Mouse (Mus musculus) forebrain, embryonic 15.5 days (tissue): ENCODE data around the gene Ormdl2. TPM values are rescaled to one million over a fixed set of nuclear protein-coding genes. Genes with fewer than 3 reads are reported as not detected.

Experiments
- ATAC-seq: fragments of 200-750 bp; cut with Nextera tagmentation; replicated peaks from 2 replicates; pipeline ENCODE4 v1.8.0; 2017; ENCODE audit warnings: mild to moderate bottlenecking, moderate TSS enrichment, moderate library complexity
- H3K27ac ChIP-seq: fragments of 300-500 bp; sonication (generic); replicated peaks from 2 replicates; pipeline ENCODE4 v1.5.1; 2015; ENCODE audit warnings: mild to moderate bottlenecking, inconsistent platforms
- H3K27me3 ChIP-seq: fragments of 300-500 bp; sonication (generic); 2 replicates; pipeline ENCODE4 v1.6.1; 2015; ENCODE audit warnings: inconsistent platforms
- H3K36me3 ChIP-seq: fragments of 300-500 bp; sonication (generic); 2 replicates; pipeline ENCODE4 v1.6.1; 2015; ENCODE audit warnings: mild to moderate bottlenecking, inconsistent platforms
- H3K4me1 ChIP-seq: fragments of 300-500 bp; sonication (generic); 2 replicates; pipeline ENCODE4 v1.6.1; 2015; ENCODE audit warnings: inconsistent platforms
- H3K4me2 ChIP-seq: fragments of 300-500 bp; sonication (generic); replicated peaks from 2 replicates; pipeline ENCODE4 v1.6.1; 2015; ENCODE audit warnings: mild to moderate bottlenecking, inconsistent platforms
- H3K4me3 ChIP-seq: fragments of 300-500 bp; sonication (generic); 2 replicates; pipeline ENCODE4 v1.5.1; 2015; ENCODE audit warnings: mild to moderate bottlenecking, inconsistent platforms
- H3K9ac ChIP-seq: fragments of 300-500 bp; sonication (generic); replicated peaks from 2 replicates; pipeline ENCODE4 v1.6.1; 2015; ENCODE audit warnings: mild to moderate bottlenecking, inconsistent platforms
- H3K9me3 ChIP-seq: fragments of 300-500 bp; sonication (generic); 2 replicates; pipeline ENCODE4 v1.6.1; 2016; ENCODE audit warnings: inconsistent platforms
- WGBS: fragments of 180-500 bp; shearing (Covaris S2); methylation state at CpG from one replicate; pipeline ENCODE4 v1.1.7; 2015; ENCODE audit warnings: mixed read lengths; 5-methylcytosine and 5-hydroxymethylcytosine counted together
- polyA plus RNA-seq: library from polyadenylated mRNA; unstranded; fragments of >200 nt; fragmentation: Nextera tagmentation; extraction: Ambion mirVana; gene quantifications from 2 replicates; pipeline ENCODE4 v1.2.1, GENCODE M21; 2015

The Ormdl2 gene
- polyA plus RNA-seq = 28.1 and 28.6 TPM in 2 replicates

DNA sequence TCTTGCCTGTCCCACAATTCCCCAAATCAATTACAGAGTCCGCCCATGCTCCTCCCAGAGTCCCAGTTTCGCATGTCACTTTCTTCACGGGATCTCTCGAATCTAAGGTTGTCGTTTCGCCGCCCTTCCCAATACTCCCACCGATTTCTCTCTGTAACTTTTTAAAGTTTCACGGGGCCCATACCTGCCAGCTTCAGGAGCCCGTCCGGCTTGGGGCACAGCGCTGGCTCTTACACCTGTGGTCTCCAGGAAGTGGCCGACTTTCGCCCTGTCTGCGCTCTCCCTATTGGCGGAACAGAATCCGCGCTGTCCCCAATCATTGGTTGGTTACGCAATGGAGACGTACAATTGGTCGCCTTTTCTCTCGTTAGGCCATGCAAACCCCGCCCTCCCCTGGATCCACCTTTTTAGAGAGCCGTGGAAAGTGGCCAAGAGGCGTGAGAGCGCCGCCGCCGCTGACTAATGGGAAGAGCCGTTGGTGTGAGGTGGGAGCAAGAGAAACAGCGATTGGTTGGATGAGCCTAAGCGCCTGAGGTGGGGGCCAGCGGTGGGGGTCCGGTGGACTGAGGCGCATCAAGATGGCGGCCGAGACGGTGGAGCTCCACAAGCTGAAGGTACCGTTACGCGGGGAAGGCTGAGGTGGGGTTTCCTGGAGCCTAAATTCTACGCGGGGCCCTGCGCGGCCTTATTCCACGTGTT lies at the start of gene Ormdl2:
Gene Ormdl2, minus strand, starts transcription at position 288 of the 699 bp plus-strand sequence.
- H3K27ac ChIP-seq = peak within 1 kb of the TSS; percentile 58; the same call in 1 of the 2 replicates
- H3K9ac ChIP-seq = peak within 1 kb of the TSS; percentile 74
- H3K4me2 ChIP-seq = peak within 1 kb of the TSS; percentile 58
- peak; percentile 100 for ATAC-seq
- H3K27me3 ChIP-seq = no peaks in the 10 kb centered on the region
- under 1% methylated on average over 46 of the region's 46 CpGs for WGBS
- H3K36me3 ChIP-seq = peaks cover 48% of the 10 kb centered on the region
- no peaks in the 10 kb centered on the region for H3K9me3 ChIP-seq
- H3K4me1 ChIP-seq = peaks cover 27% of the 10 kb centered on the region
- H3K4me3 ChIP-seq = peak within 1 kb of the TSS; percentile 74

DNA sequence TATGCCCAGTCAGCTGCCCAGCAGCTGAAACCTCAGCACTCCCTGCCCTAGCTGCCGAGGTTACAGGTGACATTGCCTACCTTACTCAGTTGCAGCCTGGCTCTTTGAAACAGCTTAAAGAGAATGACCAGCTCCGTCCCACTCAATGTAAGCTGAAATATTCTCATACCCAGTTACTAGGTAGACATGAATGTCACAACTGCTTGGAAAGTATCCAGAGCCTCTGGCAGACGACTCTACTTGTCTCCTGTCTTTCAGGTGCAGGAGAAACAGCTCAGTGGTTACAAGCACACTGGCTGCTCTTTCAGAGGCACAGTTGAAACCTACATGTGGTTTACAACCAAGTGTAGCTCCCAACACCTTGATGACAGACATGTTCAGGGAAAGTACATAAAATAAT lies 48.9 kb upstream of the Ormdl2 start:
- WGBS = 89% methylated on average over 3 of the region's 3 CpGs
- Histone ChIP-seq H3K9ac (no peak overlapping the region), H3K9me3 (no peaks in the 10 kb centered on the region), H3K4me3 (no peak overlapping the region), H3K4me2 (no peak overlapping the region), H3K36me3 (peaks cover 54% of the 10 kb centered on the region), H3K27ac (no peak overlapping the region), H3K27me3 (no peaks in the 10 kb centered on the region), H3K4me1 (no peaks in the 10 kb centered on the region)
- no peak for ATAC-seq

DNA sequence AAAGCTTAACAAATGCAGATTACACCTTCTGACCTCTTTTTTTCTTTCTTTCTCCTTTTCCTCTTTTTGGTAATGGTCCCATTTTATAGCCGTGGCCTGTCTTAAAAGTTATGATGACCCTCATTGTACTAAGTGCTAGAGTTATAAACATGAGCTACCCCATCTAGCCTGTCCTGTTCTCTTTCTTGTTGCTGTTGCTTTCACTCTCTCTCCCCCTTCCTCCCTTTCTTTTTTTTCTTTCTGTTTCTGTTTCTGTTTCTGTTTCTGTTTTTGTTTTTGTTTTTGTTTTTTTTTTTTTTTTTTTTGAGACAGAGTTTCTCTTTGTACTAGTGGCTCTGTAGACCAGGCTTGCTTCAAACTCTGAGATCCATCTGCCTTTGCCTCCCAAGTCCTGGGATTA lies 45.1 kb upstream of the Ormdl2 start:
- no peak overlapping the region for H3K4me2 ChIP-seq
- no peak overlapping the region for H3K9ac ChIP-seq
- H3K36me3 ChIP-seq = peaks cover 33% of the 10 kb centered on the region
- no peaks in the 10 kb centered on the region for H3K27me3 ChIP-seq
- WGBS = 93% methylated on average over 1 of the region's 1 CpGs
- no peak overlapping the region for H3K4me3 ChIP-seq
- no peaks in the 10 kb centered on the region for H3K4me1 ChIP-seq
- ATAC-seq = no peak
- no peak overlapping the region for H3K27ac ChIP-seq
- H3K9me3 ChIP-seq = no peaks in the 10 kb centered on the region

DNA sequence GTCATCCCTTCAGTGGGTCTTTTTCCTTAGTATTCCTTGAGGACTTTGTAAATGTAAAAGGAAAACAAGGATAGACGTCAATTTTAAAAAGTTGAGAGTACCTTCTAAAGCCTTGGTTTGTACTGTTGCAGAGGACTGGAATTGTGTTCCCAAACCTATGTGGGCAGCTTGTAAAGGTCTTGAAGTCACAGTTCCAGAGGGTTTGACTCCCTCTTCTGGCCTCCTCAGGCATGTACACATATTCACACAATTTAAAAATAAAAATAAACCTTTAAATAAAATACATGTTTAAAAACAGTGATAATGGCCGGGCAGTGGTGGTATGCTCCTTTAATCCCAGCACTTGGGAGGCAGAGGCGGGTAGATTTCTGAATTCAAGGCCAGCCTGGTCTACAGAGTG lies 44.6 kb upstream of the Ormdl2 start:
- WGBS = 95% methylated on average over 3 of the region's 3 CpGs
- H3K36me3 ChIP-seq = peaks cover 28% of the 10 kb centered on the region
- H3K9me3 ChIP-seq = no peaks in the 10 kb centered on the region
- H3K27ac ChIP-seq = no peak overlapping the region
- no peak overlapping the region for H3K4me2 ChIP-seq
- no peak for ATAC-seq
- H3K4me1 ChIP-seq = no peaks in the 10 kb centered on the region
- no peaks in the 10 kb centered on the region for H3K27me3 ChIP-seq
- no peak overlapping the region for H3K4me3 ChIP-seq
- H3K9ac ChIP-seq = no peak overlapping the region

DNA sequence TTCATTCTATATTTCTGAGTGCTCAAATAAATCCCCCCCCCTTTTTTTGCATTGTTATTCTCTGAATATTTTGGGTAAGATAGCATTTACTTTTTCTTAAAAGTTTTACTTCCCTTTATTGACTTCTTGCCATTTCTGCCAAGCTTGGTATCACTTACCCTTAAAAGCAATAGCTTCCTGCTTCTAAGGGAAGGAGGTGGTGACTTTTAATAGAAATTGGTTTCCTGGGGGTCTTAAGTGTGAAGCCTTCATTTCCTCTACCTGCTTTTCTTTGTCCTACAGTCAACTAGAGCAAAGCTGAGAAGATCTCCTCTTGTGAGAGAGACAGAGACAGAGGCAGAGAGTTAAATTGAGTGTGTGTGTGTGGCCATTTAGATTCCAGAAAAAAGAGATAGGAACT lies 39.7 kb upstream of the Ormdl2 start:
- ATAC-seq = no peak
- Histone ChIP-seq H3K36me3 (peaks cover 36% of the 10 kb centered on the region), H3K27ac (no peak overlapping the region)

DNA sequence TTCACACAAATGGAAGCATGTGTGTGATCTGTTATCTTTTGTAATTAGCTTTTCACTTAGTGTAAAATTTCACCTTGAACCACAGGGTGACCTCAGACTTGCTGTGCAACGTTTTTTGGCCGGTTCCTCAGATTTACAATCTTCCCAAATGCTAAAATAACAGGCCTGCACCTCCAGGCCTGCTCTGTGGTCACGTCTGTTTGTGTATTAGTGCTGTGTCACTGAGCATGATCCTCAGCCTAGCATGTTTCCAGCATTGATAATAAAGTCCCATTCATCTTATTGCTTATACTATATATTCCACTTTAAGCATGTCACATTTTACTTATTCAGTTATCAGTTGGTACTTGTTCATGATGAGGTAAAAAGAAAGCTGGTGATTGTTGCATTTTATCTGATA lies 28.9 kb upstream of the Ormdl2 start:
- Histone ChIP-seq H3K9ac (no peak overlapping the region), H3K4me1 (no peaks in the 10 kb centered on the region), H3K4me3 (no peak overlapping the region), H3K9me3 (no peaks in the 10 kb centered on the region), H3K27ac (no peak overlapping the region), H3K4me2 (no peak overlapping the region), H3K27me3 (no peaks in the 10 kb centered on the region), H3K36me3 (peaks cover 48% of the 10 kb centered on the region)
- 76% methylated on average over 3 of the region's 3 CpGs for whole genome bisulfite sequencing
- ATAC-seq = no peak

More for the DNA sequence above, 39.7 kb upstream of the Ormdl2 start:
- Histone ChIP-seq H3K9me3 (no peaks in the 10 kb centered on the region), H3K27me3 (no peaks in the 10 kb centered on the region), H3K4me2 (no peak overlapping the region), H3K4me1 (no peaks in the 10 kb centered on the region), H3K9ac (no peak overlapping the region), H3K4me3 (no peak overlapping the region)

DNA sequence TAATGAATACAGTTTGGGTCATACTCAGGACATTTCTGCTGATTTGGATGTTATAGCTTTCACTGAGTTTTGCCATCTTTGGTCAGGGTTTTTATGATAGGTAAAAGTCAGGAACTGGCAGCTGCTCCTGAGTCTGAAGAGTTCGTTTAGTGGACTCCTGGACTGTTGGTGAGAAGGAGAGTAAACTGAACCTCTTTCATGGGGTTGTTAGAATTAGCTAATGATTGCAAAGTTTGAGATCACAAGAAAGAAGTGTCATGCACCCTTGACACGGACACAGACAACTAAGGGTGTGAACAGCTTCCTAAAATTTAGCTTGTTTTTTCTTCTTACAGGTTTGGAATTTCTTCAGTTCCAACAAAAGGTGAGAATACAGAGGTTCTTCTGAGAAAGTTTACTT lies 27.0 kb upstream of the Ormdl2 start:
- Histone ChIP-seq H3K9me3 (no peaks in the 10 kb centered on the region), H3K4me3 (no peak overlapping the region), H3K9ac (no peak overlapping the region), H3K27ac (no peak overlapping the region), H3K36me3 (peaks cover 50% of the 10 kb centered on the region), H3K27me3 (no peaks in the 10 kb centered on the region), H3K4me1 (no peaks in the 10 kb centered on the region), H3K4me2 (no peak overlapping the region)
- WGBS = 79% methylated on average over 2 of the region's 2 CpGs
- no peak for ATAC-seq

DNA sequence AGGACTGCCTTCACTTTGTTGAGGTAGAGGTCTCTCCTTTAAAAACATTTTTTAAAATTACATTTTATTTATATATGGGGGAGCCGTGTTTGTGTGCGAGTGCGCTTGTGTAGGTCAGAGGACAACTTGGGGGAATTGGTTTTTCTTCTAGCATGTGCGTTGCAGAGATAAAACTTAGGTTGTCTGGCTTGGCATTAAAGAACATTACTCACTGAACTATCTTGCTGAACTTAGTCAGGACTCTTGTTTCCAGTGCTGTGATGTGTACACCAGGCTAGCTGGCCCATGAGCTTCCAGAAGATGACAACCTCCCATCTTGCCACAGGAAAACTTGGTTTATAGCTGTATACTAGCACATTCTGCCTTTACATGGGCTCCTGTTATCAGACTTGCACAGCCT lies 25.2 kb upstream of the Ormdl2 start:
- 98% methylated on average over 4 of the region's 4 CpGs for WGBS

DNA sequence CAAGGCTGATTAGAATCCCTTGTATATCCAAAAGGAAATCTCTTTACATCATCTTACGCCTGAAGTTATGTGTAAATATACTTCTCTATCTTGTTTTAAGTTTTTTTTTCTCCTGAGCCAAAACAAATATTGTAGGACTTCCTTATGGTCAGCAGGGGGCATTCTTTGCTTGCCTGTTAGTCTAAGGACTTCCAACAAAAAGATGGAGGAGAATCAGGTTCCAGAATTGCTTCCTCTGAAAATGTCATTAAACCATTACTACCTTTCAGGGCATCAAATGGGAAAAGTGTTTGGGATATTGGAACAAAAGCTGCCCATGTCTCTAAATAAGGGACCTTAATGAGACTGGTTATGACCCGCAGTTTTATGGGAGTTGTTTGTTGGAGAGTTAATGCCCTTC lies 24.1 kb upstream of the Ormdl2 start:
- peaks cover 65% of the 10 kb centered on the region for H3K36me3 ChIP-seq
- no peak for ATAC-seq
- no peak overlapping the region for H3K27ac ChIP-seq
- no peaks in the 10 kb centered on the region for H3K4me1 ChIP-seq
- H3K9ac ChIP-seq = no peak overlapping the region
- WGBS = 35% methylated on average over 2 of the region's 2 CpGs
- no peak overlapping the region for H3K4me2 ChIP-seq
- no peaks in the 10 kb centered on the region for H3K9me3 ChIP-seq
- no peaks in the 10 kb centered on the region for H3K27me3 ChIP-seq
- H3K4me3 ChIP-seq = no peak overlapping the region

More for the DNA sequence above, 25.2 kb upstream of the Ormdl2 start:
- ATAC-seq = no peak
- H3K4me1 ChIP-seq = no peaks in the 10 kb centered on the region
- H3K4me2 ChIP-seq = no peak overlapping the region
- no peaks in the 10 kb centered on the region for H3K9me3 ChIP-seq
- peaks cover 60% of the 10 kb centered on the region for H3K36me3 ChIP-seq
- no peak overlapping the region for H3K27ac ChIP-seq
- no peak overlapping the region for H3K4me3 ChIP-seq
- H3K27me3 ChIP-seq = no peaks in the 10 kb centered on the region
- H3K9ac ChIP-seq = no peak overlapping the region

DNA sequence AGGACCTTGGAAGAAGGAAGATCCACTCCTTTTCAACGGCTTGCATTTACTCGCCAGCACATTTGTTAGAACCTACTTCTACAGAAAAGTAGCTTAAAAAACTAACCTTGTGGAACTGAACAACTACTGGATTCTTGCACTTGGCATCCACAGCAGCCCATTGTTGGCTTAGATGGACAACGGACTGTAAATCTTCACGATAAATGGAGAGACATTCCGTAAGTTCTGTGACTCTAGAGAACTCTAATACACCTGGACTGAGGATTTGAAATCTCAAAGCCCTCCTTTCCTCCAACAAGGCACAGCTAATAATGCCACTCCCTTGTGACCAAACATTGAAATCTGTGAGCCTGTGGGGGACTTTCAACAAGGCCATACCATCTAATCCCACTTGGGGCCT lies 21.8 kb upstream of the Ormdl2 start:
- ATAC-seq = no peak
- Histone ChIP-seq H3K4me2 (no peak overlapping the region), H3K27ac (no peak overlapping the region), H3K9ac (no peak overlapping the region), H3K36me3 (peaks cover 63% of the 10 kb centered on the region), H3K4me1 (no peaks in the 10 kb centered on the region), H3K4me3 (no peak overlapping the region), H3K27me3 (no peaks in the 10 kb centered on the region), H3K9me3 (no peaks in the 10 kb centered on the region)
- 95% methylated on average over 5 of the region's 5 CpGs for WGBS

DNA sequence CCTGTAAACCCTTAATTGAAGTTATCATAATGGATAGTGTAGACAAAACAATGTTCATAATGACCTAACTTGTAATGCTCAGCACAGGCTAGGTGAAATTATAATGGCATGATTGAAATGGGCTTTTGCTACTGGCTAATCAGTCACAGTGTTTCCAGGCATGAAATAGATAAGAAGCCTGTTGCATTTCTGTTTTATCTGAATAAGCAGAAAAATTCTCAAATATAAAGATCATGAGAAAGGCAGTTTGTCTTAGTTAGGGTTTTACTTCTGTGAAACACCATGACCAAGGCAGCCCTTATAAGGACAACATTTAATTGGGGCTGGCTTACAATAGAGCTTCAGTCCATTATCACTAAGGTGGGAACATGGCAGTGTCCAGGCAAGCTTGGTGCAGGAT lies 19.2 kb upstream of the Ormdl2 start:
- no peak overlapping the region for H3K27ac ChIP-seq
- H3K27me3 ChIP-seq = no peaks in the 10 kb centered on the region
- no peaks in the 10 kb centered on the region for H3K9me3 ChIP-seq
- H3K36me3 ChIP-seq = peaks cover 68% of the 10 kb centered on the region
- H3K4me1 ChIP-seq = no peaks in the 10 kb centered on the region
- ATAC-seq = no peak
- no peak overlapping the region for H3K9ac ChIP-seq
- no peak overlapping the region for H3K4me3 ChIP-seq
- no peak overlapping the region for H3K4me2 ChIP-seq

DNA sequence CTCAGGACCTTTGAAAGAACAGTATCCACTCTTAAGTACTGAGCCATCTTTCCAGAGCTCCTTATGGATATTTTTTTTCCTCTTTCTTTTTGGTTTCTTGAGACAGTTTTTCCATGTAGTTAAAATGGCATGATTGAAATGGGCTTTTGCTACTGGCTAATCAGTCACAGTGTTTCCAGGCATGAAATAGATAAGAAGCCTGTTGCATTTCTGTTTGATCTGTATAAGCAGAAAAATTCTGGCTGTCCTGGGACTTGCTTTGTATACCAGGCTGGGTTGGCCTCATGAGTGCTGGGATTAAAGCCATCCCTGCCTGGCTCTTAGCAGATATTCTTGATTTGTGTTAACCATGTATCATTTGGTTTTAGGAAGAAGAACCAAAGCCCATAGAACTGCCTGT lies 18.0 kb upstream of the Ormdl2 start:
- Histone ChIP-seq H3K36me3 (peaks cover 63% of the 10 kb centered on the region), H3K9me3 (no peaks in the 10 kb centered on the region), H3K4me1 (no peaks in the 10 kb centered on the region), H3K4me3 (no peak overlapping the region), H3K27me3 (no peaks in the 10 kb centered on the region), H3K9ac (no peak overlapping the region), H3K27ac (no peak overlapping the region), H3K4me2 (no peak overlapping the region)
- no peak for ATAC-seq

DNA sequence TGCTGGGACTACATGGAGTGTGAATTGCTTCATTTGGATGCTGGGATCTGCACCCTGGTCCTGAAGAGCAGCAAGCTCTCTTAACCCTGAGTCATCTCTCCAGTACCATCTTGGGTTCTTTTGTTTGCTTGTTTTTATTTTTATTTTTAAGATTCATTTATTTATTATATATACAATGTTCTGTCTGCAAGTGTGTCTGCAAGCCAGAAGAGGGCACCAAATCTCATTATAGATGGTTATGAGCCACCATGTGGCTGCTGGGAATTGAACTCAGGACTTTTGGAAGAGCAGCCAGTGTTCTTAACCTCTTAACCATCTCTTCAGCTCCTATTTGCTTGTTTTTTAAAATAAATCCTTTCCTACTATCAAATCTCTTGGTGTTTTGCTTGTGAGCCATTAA lies 16.0 kb upstream of the Ormdl2 start:
- Histone ChIP-seq H3K36me3 (peaks cover 62% of the 10 kb centered on the region), H3K9ac (no peak overlapping the region), H3K9me3 (no peaks in the 10 kb centered on the region), H3K4me2 (no peak overlapping the region), H3K27ac (no peak overlapping the region), H3K27me3 (no peaks in the 10 kb centered on the region), H3K4me1 (no peaks in the 10 kb centered on the region), H3K4me3 (no peak overlapping the region)
- no peak for ATAC-seq
